Mouse (Mus musculus) ZHBTc4 (cell line): ENCODE data around the gene Sirt1.
"Not testable (repeated sequence)": the region's sequence is repeated elsewhere in the genome, so short reads cannot be mapped to it uniquely, and the experiment has no call there.

Experiments used
- DNase-seq: peaks from one replicate; pipeline ENCODE4 v3.0.0-alpha.2; 2011; ENCODE audit warnings: low read depth, low spot score

The Sirt1 gene

GRCm38 (mm10) chr10:63388948-63389347 is 7.4 kb upstream of the Sirt1 start:
- DNase-seq, result no peak

DNA sequence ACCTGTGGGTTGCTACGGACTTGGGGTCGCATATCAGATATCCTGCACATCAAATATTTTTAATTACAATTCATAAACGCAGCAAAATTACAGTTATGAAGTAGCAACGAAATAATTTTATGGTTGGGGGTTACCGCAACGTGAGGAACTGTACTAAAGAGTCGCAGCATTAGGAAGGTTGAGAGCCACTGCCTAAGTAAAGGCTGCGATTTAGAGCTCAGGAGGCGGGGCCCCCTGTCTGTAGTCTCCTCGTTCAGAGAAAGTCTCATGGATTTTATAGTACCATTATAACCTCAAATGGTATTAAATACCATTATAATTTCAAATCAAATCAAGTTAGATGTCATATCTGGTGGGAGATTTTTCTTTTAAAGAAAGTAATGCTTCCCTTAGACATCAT is 5.5 kb upstream of the Sirt1 start:
- DNase-seq, result no peak

GRCm38 (mm10) chr10:63386444-63386843 is 4.9 kb upstream of the Sirt1 start:
- DNase-seq, result peak; percentile 86

DNA sequence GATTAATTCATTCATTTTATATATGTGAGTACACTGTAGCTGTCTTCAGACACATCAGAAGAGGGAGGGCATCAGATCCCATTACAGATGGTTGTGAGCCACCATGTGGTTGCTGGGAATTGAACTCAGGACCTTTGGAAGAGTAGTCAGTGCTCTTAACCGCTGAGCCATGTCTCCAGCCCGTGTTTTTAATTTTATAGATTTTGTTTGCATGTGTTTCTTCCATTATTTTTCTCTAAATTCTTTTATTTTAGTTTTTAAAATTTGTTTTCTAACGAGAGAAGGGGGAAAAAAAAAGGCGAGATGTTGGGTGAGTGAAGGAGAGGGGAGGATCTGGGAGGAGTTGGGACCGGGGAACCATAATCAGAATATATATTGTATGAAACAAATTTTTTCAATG is 4.4 kb upstream of the Sirt1 start:
- DNase-seq, result not testable (repeated sequence)

DNA sequence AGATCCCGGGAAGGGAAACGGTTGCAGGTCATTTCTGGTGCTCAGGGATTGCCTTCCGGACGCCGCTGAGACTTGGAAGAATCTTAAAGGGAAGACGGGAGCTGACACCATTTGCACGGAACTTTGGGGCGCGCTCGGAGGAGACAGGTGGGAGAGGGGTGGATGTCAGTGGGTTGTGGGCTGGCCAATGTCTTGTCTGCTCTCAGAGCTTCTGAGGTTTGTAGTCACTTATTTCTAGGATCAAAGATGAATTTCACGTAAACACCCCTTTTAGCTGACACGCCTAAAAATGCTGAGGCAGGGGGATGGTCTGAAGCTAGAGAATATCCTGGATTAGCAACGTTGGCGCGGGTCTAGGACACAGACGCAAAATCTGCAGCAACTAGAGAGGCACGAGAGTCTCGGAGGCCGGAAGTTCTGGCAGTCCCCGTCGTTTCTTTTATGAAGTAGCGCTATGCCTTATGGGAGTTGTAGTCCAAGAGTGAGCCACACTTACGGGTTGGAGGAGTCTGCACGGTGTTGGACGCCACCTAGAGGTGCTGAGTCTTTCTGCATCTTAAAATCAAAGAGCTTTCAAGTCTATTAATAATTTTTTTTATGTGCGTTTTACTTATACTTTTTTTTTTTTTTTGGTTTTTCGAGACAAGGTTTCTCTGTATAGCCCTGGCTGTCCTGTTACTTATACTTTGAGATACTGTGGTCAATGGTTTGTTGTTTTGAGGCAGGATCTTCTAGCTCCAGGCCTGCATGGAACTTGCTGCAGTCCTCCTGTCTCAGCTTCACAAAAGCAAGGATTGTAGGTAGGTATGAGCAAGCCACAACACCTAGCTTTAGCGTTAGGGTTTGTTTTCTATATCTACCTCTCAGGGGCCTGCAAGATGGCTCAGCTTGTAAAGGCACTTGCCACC is 1.1 kb upstream of the Sirt1 start, which contains the start of gene Dnajc12:
Gene Dnajc12 (plus strand): TSS at position 72 of the 908 bp plus-strand sequence.
- peak; percentile 96 for DNase-seq

DNA sequence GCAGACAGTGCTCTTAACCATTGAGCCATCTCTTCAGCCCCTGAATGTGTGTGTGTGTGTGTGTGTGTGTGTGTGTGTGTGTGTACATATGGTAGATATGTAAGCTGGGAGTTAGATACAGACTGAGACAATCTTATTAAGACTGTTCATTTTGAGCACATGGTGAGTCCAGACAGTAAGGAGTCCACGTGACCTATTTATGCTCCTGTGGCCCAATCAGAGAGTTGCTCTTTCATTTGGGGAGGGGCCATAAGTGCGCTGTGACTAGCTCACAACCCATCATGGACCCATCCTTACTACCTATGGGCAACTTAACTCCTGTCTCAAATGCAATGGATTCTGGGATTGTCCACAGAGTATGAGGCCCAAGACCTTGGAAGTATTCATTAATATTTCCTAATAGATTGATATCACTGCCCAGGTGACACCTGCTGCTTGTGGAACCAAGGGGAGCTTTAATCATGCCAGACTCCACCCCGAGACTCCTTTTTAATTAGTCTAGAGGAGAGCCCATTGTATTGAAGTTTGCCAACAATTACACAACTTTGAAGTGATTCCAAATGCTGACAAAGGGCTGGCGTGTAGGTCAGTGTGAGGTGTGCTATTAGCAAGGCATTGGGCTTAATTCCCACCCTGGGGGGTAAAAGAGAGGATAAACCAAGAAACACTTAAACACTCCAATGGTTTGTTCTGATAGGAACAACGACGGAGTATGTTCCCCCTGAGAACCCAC is 2.4 kb downstream of the Sirt1 start:
- no peak for DNase-seq

DNA sequence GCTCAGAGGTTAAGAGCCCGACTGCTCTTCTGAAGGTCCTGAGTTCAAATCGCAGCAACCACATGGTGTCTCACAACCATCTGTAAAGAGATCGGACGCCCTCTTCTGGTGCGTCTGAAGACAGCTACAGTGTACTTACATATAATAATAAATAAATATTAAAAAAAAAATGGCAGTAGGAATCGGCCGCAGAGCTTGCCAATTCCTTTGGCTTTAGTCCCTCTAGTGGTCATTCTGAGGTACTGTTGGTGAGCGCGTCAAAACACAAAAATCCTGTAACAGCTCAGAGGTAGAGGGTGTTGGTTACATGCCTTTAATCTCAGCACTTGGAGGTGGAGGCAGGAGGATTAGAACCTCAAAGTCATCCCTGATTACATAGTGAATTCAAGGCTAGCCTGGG is 4.0 kb downstream of the Sirt1 start:
- peak; percentile 83 for DNase-seq

- DNase-seq, result no peak
These were observed 5.2 kb downstream of the Sirt1 start for GRCm38 (mm10) chr10:63376303-63376702.

GRCm38 (mm10) chr10:63368041-63368440 is 13.5 kb downstream of the Sirt1 start:
- DNase-seq, result no peak

- DNase-seq, result no peak
These were observed 14.1 kb downstream of the Sirt1 start for GRCm38 (mm10) chr10:63367386-63367785.

GRCm38 (mm10) chr10:63365918-63366455 is 15.5 kb downstream of the Sirt1 start:
- peak; percentile 84 for DNase-seq

GRCm38 (mm10) chr10:63360502-63360901 is 21.0 kb downstream of the Sirt1 start:
- DNase-seq, result peak; percentile 81

DNA sequence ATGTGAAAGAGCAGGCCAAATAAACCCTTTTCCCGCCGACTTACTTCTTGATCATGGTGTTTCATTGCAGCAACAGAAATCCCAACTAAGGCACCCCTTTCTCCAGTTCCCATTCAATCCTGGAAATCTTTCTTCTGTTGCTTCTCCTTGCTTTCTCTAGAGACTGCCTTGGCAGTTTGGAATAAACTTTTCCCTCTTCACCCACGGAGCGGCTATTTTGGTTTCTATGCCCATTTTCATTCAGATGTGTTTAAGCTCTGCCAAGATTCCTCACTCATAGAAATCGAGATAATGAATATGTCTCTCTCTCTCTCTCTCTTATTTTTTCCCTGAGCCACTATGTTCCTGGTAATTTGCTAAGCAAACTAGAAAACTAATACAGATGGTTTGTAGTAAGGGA is 29.4 kb downstream of the Sirt1 start:
- DNase-seq, result no peak

DNA sequence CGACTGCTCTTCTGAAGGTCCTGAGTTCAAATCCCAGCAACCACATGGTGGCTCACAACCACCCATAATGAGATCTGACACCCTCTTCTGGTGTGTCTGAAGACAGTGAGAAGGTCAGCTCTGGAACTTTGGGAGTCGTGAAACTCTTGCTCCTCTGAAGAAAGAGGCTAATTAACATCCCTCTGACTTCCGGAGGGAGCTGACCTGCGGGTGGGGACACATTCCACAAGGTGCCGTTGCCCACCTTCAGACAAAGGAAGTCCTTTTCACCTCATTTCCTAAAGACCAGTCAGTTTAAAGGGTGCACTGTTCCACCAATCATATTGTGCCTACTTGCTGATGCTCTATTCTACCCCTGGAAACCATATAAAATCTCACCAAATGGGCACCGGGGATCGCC is 30.4 kb downstream of the Sirt1 start:
- peak; percentile 36 for DNase-seq

DNA sequence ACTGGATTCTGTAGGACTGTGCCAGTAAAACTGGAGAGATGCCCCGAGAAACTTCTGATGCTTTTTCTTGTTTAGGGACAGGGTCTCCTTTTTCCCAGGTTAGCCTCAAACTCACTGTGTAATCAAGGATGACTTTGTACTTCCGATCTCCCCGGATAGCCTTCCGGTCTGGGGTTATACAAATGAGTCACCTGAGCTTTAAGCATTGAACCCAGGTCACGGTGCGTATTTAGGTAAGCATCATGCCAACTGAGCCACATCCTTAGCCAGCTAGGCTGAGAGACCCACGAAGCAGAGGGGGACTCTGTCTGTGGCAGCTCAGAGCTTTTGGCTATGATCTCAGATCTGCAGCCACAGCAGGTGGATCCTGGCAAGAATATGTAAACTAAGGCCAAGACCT is 30.8 kb downstream of the Sirt1 start:
- DNase-seq, result no peak

DNA sequence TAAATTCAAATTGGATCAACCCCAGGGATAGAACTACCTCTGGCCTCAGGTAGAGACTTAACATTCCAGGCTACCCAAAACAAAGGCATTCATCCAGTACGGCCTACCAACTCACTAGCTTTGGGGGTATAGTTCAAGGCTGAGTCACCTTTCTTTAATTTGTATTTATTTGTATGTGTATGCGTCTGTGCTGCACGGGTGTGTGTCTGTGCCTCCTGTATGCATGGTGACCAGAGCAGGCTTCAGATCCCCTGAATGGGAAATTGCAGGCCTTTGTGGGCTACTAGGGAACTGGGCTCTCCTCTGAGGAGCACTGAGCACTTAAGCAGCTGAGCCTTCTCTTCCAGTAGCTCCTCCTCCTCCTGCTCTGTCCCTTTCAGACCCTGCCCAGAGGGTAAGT is 33.2 kb downstream of the Sirt1 start:
- peak; percentile 32 for DNase-seq

GRCm38 (mm10) chr10:63344751-63345150 is 36.8 kb downstream of the Sirt1 start:
- DNase-seq, result peak; percentile 62

DNA sequence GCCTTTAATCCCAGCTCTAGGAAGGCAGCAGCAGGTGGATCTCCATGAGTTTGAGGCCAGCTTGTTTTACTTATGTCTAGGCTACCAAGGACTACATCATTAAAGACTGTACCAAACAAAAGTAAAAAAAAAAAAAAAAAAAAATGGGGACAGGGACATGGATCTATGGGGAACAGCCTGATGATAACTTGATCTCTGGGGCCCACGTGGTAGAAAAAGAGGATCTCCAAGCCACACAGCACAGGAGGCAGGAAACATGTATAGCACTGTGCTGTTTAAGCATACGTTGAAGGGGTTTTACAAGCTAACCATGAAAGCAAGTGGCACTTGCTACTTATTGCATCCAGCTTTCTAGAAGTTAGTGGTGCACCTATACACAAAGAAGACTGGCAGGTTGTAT is 40.2 kb downstream of the Sirt1 start:
- no peak for DNase-seq

DNA sequence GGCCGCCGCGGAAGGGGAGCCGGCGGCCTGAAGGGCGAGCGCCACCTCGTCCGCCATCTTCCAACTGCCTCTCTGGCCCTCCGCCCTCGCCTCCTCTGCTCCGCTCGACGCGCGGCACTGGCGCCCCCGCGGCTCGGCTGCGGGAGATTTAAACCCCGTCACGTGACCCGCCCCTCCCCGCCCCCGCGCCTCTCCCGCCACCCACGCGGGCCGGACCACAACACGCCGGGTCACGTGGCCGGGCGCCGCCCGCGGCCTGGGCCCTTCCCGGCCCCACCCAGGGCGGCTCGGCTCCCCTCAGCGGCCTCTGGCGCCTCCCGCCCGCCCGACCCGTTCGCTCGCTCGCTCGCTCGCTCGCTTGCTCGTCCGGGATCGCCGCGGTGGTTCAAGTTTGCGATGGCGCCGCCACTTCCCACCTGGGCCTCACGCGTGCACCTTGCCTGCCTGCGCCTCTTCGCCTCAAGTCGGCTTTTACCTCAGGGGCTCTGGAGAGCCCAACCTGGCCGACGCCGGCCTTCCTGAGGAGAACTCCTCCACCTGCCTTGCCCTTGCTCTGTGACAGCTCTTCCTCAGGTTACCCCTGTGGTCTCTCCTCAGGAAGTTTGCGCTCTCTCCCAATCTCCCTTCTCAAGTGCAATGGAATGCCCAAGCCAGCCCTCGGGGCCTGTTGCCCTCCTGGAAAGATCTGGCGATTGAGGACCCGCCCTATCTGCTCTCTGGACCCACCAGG is 42.4 kb downstream of the Sirt1 start:
- peak; percentile 97 for DNase-seq

GRCm38 (mm10) chr10:63337951-63338836 is 43.3 kb downstream of the Sirt1 start:
- DNase-seq, result peak; percentile 63

DNA sequence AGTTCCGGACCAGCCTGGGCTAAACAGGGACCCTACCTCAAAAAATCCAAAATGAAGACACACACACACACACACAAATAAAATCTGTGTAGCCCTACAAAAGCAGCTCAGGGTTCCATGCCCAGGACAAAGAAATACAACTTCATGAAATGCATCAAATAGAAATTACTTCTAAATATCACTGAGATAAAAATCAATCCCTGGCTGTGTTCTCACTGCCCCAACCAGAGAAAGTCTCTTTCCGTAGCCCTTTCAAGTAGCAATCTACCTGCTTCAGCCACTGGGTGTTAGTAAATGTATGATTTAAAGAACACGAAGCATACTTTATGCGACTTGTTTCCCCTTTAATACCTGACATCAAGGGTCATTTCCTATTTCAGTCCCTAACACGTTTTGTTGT is 44.2 kb downstream of the Sirt1 start:
- no peak for DNase-seq
